Mouse (Mus musculus) myocyte (in vitro differentiated cells): ENCODE measurements around the gene Gucy1a1.

Source experiments
- E2F4 ChIP-seq: IDR thresholded peaks from one replicate; pipeline ENCODE4 v1.6.1; 2011; ENCODE audit warnings: mild to moderate bottlenecking, control low read depth, moderate library complexity; ENCODE audit not compliant: insufficient read depth
- SRF ChIP-seq: IDR thresholded peaks from one replicate; pipeline ENCODE4 v1.6.1; 2011; ENCODE audit warnings: low read depth; ENCODE audit not compliant: control insufficient read depth, insufficient read length

GRCm38 (mm10) chr3:82054283-82054974, 91.2 kb downstream of the Gucy1a1 start:
- TF ChIP-seq SRF, result no peak
- no peak for TF ChIP-seq E2F4
